Mouse (Mus musculus): Measurements from ENCODE around the gene Rasa3. TPM values are rescaled to one million over a fixed set of nuclear protein-coding genes. Genes with fewer than 3 reads are reported as not detected.

The Rasa3 gene
- polyA plus RNA-seq, 1 experiment from 2014 or later: 48.1 TPM

- no peak overlapping the region for H3K4me3 ChIP-seq (ENCODE audit: low read depth, low read length)
- H3K27me3 ChIP-seq (ENCODE audit: insufficient read depth, low read length): no peaks in the 10 kb centered on the region
- H3K27ac ChIP-seq (ENCODE audit: low read depth): peak overlapping the region; percentile 91
- TF ChIP-seq CTCF (IDR thresholded peaks at IDR 0.05; ENCODE audit: low read depth): peak; percentile 66
- H3K9ac ChIP-seq: no peak overlapping the region
- 49% methylated on average over 4 of the region's 4 CpGs for WGBS
- H3K4me1 ChIP-seq (ENCODE audit: insufficient read depth): peaks cover 35% of the 10 kb centered on the region
- H3K4me2 ChIP-seq: 0 out of 2 replicates have a peak overlapping the region, but pooled peaks have one; percentile 25
- no peaks in the 10 kb centered on the region for H3K9me3 ChIP-seq (ENCODE audit: low read depth, low read length)
- ATAC-seq (ENCODE audit: insufficient read depth): peak; percentile 65
- DNase-seq: peak; percentile 56
- no peaks in the 10 kb centered on the region for H3K36me3 ChIP-seq (ENCODE audit: insufficient read depth)
Observed at GRCm38 (mm10) chr8:13667917-13668316, 9.5 kb downstream of the Rasa3 start.

DNA sequence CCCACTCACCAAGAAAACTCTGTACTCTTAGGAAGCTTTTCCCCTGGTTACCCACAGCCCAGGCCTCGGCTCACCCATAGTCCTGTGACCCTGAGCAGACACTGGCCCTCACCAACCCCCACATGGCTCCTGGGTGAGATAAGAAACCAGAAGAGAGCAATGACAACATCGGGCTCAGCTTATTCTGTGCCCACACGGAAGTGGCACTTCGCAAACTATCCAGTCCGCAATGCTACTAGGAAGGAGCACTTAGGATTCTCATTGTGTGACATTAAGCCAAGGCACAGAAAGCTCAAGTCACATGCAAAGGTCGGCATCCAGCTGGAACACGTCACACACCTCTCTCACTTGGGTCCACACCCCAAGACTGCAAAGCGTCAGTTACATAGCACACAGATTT is 11.5 kb downstream of the Rasa3 start:
- no peak for DNase-seq
- Histone ChIP-seq H3K4me2 (no peak overlapping the region), H3K4me3 (ENCODE audit: low read depth, low read length) (no peak overlapping the region), H3K9me3 (ENCODE audit: low read depth, low read length) (no peaks in the 10 kb centered on the region), H3K4me1 (ENCODE audit: insufficient read depth) (peaks cover 30% of the 10 kb centered on the region), H3K36me3 (ENCODE audit: insufficient read depth) (no peaks in the 10 kb centered on the region), H3K27me3 (ENCODE audit: insufficient read depth, low read length) (no peaks in the 10 kb centered on the region), H3K27ac (ENCODE audit: low read depth) (no peak overlapping the region), H3K9ac (no peak overlapping the region)
- 35% methylated on average over 8 of the region's 8 CpGs for WGBS
- no peak for ATAC-seq (ENCODE audit: insufficient read depth)
- TF ChIP-seq CTCF (IDR thresholded peaks at IDR 0.05; ENCODE audit: low read depth): no peak

DNA sequence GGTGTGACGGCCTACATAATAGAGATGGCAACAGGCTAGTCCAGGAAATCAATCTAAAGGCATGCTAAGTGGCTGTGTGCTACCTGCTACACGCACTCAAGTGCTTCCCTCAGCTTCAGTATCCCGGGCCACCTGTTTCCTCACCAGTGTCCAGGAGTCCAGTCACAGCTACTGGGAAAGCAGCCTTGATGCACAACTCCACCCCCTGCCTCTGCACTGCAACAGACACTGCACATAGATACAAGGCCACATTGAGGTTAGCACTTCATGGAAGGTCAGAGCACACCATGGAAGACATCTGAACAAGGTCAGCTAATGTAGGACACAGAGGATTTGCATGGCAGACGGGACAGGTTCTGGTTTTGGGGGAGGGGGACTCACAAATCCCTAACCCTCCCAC is 11.9 kb downstream of the Rasa3 start:
- Histone ChIP-seq H3K4me1 (ENCODE audit: insufficient read depth) (peaks cover 30% of the 10 kb centered on the region), H3K36me3 (ENCODE audit: insufficient read depth) (no peaks in the 10 kb centered on the region), H3K9me3 (ENCODE audit: low read depth, low read length) (no peaks in the 10 kb centered on the region), H3K4me2 (no peak overlapping the region), H3K27me3 (ENCODE audit: insufficient read depth, low read length) (no peaks in the 10 kb centered on the region), H3K27ac (ENCODE audit: low read depth) (no peak overlapping the region), H3K4me3 (ENCODE audit: low read depth, low read length) (no peak overlapping the region), H3K9ac (no peak overlapping the region)
- no peak for ATAC-seq (ENCODE audit: insufficient read depth)
- 77% methylated on average over 4 of the region's 4 CpGs for WGBS
- TF ChIP-seq CTCF (IDR thresholded peaks at IDR 0.05; ENCODE audit: low read depth): no peak
- no peak for DNase-seq

DNA sequence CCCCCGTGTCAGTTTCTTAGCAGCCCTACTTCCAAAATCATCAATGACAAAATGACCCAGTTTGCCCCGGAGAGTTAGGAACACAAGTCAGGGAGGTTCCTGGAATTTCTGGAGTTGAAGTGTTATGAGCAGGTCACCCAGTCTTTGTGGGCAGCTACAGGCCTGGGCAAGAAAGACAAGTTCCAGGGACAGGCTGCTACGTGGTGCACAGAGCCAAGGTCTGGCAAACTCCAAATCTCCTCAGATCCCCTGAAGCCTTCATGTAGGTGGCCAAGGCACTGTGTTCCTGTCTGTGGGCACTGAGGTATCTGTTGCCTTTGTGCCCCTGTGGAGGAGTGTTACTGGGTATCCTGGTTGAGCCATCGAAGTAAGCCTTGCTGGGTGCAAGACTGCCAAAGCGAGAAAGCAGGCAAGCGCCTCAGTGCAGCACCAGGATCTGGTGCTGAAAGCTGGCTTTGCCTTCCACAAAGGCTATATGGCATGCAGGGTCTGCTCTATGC is 12.6 kb downstream of the Rasa3 start:
- no peak for DNase-seq
- H3K4me1 ChIP-seq (ENCODE audit: insufficient read depth): peaks cover 29% of the 10 kb centered on the region
- no peaks in the 10 kb centered on the region for H3K27me3 ChIP-seq (ENCODE audit: insufficient read depth, low read length)
- no peak for ATAC-seq (ENCODE audit: insufficient read depth)
- WGBS: 79% methylated on average over 6 of the region's 6 CpGs
- no peak overlapping the region for H3K9ac ChIP-seq
- no peak overlapping the region for H3K4me3 ChIP-seq (ENCODE audit: low read depth, low read length)
- H3K9me3 ChIP-seq (ENCODE audit: low read depth, low read length): no peaks in the 10 kb centered on the region
- H3K36me3 ChIP-seq (ENCODE audit: insufficient read depth): no peaks in the 10 kb centered on the region
- no peak overlapping the region for H3K4me2 ChIP-seq
- no peak overlapping the region for H3K27ac ChIP-seq (ENCODE audit: low read depth)
- no peak for TF ChIP-seq CTCF (IDR thresholded peaks at IDR 0.05; ENCODE audit: low read depth)

- Histone ChIP-seq H3K9me3 (ENCODE audit: low read depth, low read length) (no peaks in the 10 kb centered on the region), H3K27me3 (ENCODE audit: insufficient read depth, low read length) (no peaks in the 10 kb centered on the region), H3K4me3 (ENCODE audit: low read depth, low read length) (no peak overlapping the region), H3K36me3 (ENCODE audit: insufficient read depth) (0 out of 2 replicates have a peak, but pooled peaks cover 3% of the 10 kb centered on the region), H3K9ac (no peak overlapping the region), H3K4me2 (no peak overlapping the region), H3K4me1 (ENCODE audit: insufficient read depth) (no peaks in the 10 kb centered on the region), H3K27ac (ENCODE audit: low read depth) (no peak overlapping the region)
- TF ChIP-seq CTCF (IDR thresholded peaks at IDR 0.05; ENCODE audit: low read depth): no peak
- WGBS: 77% methylated on average over 13 of the region's 13 CpGs
- ATAC-seq (ENCODE audit: insufficient read depth) (no peak), DNase-seq (no peak)
Observed at GRCm38 (mm10) chr8:13660323-13660722, 17.1 kb downstream of the Rasa3 start.

DNA sequence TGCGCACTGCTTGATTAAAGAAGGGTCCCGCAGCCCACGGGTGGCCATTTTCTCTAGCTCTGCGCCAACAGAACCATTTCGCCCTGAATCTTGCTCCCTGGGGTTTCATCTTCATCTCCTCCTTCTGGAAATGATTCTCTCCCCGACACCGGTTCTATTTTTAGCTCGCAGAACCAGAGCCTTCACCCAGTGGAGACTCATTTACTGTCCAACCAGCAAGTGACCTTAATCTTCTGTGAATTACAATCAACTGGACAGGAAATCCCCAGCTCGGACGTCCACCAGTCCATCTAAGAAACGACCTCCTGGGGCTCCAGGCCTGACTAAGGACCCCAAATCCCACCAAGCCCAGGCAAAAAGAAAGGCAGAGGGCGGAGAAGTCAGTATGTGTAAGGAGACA is 19.9 kb downstream of the Rasa3 start:
- no peaks in the 10 kb centered on the region for H3K27me3 ChIP-seq (ENCODE audit: insufficient read depth, low read length)
- no peaks in the 10 kb centered on the region for H3K4me1 ChIP-seq (ENCODE audit: insufficient read depth)
- H3K9ac ChIP-seq: no peak overlapping the region
- DNase-seq (no peak), ATAC-seq (ENCODE audit: insufficient read depth) (no peak)
- H3K4me3 ChIP-seq (ENCODE audit: low read depth, low read length): no peak overlapping the region
- no peak overlapping the region for H3K4me2 ChIP-seq
- H3K27ac ChIP-seq (ENCODE audit: low read depth): no peak overlapping the region
- H3K36me3 ChIP-seq (ENCODE audit: insufficient read depth): 0 out of 2 replicates have a peak, but pooled peaks cover 3% of the 10 kb centered on the region
- no peak for TF ChIP-seq CTCF (IDR thresholded peaks at IDR 0.05; ENCODE audit: low read depth)
- no peaks in the 10 kb centered on the region for H3K9me3 ChIP-seq (ENCODE audit: low read depth, low read length)
- WGBS: 70% methylated on average over 12 of the region's 12 CpGs

GRCm38 (mm10) chr8:13655033-13655351 is 22.4 kb downstream of the Rasa3 start:
- ATAC-seq (ENCODE audit: insufficient read depth) (no peak), DNase-seq (no peak)
- H3K4me2 ChIP-seq: no peak overlapping the region
- H3K36me3 ChIP-seq (ENCODE audit: insufficient read depth): 0 out of 2 replicates have a peak, but pooled peaks cover 3% of the 10 kb centered on the region
- H3K4me1 ChIP-seq (ENCODE audit: insufficient read depth): 0 out of 2 replicates have a peak, but pooled peaks cover 3% of the 10 kb centered on the region
- H3K4me3 ChIP-seq (ENCODE audit: low read depth, low read length): no peak overlapping the region
- peak overlapping the region; percentile 9; the same call in 1 of the 2 replicates for H3K27ac ChIP-seq (ENCODE audit: low read depth)
- H3K9me3 ChIP-seq (ENCODE audit: low read depth, low read length): no peaks in the 10 kb centered on the region
- no peak for TF ChIP-seq CTCF (IDR thresholded peaks at IDR 0.05; ENCODE audit: low read depth)
- no peak overlapping the region for H3K9ac ChIP-seq
- no peaks in the 10 kb centered on the region for H3K27me3 ChIP-seq (ENCODE audit: insufficient read depth, low read length)
- WGBS: 88% methylated on average over 5 of the region's 5 CpGs

All from lung, embryonic 14.5 days (tissue).